Mouse (Mus musculus) liver, postnatal 0 days (tissue): Measurements from ENCODE around the gene B430306N03Rik.

Source experiments
- CTCF ChIP-seq: sonication (generic); IDR thresholded peaks from 2 replicates; pipeline ENCODE4 v1.5.1; 2016; ENCODE audit warnings: antibody characterized with exemption, low read depth
- EP300 ChIP-seq: IDR thresholded peaks from 2 replicates; pipeline ENCODE4 v1.6.1; 2016; ENCODE audit warnings: antibody characterized with exemption, low read depth, mild to moderate bottlenecking

DNA sequence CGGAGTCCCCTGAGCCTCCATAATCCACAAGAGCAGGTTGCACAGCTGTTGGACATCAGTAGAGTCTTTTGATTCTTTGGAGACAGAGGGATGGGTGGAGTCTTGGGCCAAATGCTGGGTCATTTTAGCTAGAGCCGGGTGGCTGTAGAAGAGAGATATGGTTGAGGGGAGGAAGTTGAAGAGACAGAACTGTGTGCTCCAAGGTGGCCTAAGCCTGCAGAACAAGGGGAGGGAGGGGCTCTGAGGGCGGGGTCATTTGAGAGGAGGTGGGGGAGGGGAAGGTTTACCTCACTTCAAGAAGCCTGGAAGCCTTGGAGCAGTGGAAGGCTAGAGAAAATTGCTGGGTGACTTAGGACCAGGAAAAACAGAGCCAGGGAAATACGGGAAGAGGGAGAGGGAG, 16.7 kb upstream of the B430306N03Rik start, which contains the start of gene Treml2:
- no peak for TF ChIP-seq CTCF
- TF ChIP-seq EP300: peak; percentile 43; the same call in 1 of the 2 replicates
